Mouse (Mus musculus): Measurements from ENCODE around the gene Sipa1l3.

The Sipa1l3 gene

DNA sequence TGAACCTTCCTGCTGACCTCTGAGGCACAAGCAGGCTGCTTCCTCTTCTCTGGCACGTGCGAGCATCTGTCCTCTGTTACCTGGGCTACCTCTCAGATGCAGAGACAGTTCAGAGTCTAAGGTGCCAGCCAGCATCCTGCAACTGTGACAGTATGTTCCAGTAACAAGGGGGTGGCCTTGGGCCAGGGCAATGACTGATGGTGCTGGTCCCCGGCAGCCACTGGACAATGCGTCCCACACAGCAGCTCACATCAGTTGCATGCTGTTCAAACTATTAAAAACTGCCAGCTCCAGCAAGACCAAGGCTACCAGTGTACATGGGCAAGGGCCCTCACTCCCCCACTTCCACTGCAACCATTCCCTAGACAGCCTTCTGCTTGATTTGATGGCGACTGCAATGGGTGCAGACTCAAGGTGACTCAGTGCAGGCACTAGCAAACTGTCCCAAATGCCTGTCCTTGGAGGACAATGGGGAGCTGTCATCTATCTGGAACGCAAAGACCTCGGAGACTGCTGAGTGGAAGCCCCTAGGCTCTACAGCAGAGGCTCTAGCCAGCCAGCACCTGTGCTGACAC, 136.9 kb downstream of the Sipa1l3 start:
- DNase-seq (ENCODE audit: low spot score), result no peak

DNA sequence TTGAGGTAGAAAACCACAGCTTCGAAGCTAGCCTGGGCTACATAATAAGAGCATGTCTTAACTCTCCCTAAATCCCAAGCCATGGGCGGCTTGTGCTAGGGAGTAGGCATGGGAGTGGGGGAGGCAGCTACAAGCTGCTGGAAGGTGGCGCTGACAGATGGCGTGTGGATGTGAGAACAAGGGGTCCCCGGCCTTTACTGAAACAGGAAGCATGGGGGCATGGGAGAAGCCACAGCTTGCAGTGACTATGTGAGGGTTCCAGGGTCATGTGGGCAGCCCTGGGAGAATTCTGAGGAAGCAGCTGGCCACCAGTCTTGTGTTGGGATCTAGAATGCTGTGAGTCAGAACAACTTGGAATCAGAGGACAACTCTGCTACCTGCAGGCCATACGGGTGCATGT, 144.4 kb downstream of the Sipa1l3 start:
- no peak for DNase-seq (ENCODE audit: low spot score)

DNA sequence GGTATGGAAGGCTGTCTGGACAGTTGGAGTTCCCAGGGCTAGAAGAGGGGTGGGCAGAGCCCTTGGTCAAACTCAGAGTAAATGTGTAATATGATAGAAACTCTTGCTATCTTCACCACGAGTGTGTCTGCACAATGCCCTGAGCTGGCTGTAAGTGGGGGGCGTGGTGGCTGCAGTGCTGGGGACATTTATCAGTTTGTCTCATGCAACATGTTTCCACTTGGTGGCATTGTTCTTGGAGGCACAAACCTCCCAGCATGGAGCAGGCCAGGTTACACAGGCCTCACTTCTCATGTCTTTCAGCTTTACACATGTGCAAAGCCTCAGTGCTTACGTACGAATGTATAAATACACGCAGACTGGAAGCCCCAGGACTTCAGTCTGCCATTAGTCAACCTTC, 146.3 kb downstream of the Sipa1l3 start:
- no peak for DNase-seq (ENCODE audit: low spot score)

DNA sequence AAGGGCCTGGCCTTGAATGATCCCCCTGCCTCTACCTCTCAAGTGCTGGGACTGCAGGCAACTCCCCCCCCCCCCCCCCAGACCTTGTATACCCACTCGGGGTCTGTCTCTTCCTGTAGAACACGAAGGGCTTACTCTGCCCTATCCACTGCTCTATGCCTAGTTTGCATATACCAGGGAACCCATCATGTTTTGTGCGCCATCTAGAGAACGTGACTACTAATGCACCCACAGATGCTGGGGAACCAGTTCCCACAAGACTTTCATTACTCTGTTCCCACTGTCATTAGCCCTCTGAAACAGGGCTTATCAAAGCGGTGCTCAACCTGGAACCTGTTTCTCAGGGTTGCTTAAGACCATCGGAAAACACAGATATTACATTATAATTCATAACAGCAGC, 148.4 kb downstream of the Sipa1l3 start:
- peak; percentile 32 for DNase-seq (ENCODE audit: low spot score)

DNA sequence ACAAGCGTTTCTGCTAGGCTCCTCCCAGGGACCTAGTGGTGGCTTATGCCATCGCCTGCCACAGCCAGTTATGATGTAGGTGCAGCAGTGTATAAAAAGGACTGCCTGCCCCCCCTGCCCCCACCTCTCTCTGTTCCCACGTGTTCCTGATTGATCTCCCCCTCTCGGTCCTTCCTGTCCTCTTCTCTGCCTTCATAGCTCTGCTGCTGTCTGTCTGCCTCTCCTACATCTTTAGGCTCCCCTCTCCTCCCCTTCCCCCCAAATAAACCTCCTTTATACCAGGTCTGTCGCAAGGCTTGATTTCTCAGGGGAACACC, 150.5 kb downstream of the Sipa1l3 start:
- DNase-seq (ENCODE audit: low spot score), result no peak

DNA sequence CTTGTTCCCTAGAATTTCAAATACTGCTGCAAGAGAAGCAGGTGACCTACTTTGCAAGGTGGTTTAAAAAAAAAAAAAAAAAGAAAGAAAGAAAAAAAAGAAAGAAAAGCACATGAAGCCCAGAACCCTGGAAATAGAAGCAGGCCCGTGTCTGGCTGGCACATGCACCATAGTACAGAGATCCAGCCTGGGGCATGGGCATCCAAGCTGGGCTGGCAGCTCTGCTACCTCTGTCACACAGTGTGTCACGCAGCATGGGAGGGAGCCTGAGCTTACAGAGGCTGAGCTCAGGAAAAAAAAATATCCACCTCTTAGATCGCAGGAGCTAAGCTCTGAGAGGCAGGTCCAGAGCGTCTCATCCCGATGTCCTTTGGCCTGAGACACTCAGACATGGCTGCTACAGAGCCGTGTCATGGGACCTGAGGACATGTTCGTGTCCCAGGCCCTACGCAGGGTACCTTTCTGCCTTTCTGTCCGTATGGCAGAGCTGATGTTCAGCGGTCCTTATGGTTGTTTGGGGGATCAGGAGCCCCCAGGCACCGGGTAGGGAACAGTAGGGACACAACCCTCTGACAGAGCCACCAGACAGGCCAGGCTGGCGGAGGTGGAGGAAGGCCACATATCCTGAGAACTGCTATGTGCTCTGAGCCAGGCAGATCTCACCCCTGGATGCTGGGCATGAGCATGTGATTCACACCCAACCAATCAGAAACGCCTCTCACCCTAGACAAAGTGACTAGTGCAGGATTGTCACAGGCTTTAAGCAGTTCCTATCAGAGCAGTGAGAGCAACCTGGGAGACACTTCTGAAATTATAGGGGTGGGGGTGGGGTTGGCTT, 151.1 kb downstream of the Sipa1l3 start:
- peak; percentile 42 for DNase-seq (ENCODE audit: low spot score)

DNA sequence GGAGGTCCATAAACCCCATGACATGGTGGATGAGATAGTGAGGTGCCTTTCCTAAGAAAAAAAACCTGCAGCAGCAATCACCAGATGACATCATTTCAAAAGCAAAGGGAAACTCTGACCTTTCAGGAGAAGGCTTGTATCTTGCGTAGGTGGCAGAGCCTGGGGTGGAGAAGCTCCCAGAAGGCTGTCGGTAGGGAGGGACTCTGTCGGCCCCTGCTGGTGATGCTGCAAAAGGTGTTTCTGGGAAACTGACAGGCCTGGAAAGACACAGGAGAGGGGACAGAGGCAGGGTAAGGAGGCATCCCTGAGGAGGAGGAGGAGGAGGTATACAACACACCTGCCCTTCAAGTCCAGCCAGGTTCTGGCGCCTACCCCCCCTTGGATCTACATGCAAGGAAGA, 154.4 kb downstream of the Sipa1l3 start:
- DNase-seq (ENCODE audit: low spot score), result peak; percentile 67

DNA sequence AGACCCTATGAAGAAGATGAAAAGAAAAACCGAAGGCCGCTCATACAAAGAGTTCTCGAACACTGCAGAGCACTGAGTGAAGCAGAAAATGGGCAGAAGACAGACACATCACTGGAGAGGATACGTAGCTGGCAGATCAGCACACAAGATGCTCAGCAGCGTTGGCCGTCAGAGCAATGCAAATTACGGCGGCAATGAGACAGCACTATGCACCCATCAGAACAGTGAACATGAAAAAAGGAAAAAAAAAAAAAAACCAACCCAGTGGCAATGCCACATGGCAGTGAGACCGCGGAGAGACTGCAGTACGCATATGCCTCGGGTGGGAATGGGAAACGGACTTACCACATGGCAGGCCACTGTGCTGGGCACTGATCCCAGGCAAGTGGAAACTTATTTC, 156.9 kb downstream of the Sipa1l3 start:
- no peak for DNase-seq (ENCODE audit: low spot score)

DNA sequence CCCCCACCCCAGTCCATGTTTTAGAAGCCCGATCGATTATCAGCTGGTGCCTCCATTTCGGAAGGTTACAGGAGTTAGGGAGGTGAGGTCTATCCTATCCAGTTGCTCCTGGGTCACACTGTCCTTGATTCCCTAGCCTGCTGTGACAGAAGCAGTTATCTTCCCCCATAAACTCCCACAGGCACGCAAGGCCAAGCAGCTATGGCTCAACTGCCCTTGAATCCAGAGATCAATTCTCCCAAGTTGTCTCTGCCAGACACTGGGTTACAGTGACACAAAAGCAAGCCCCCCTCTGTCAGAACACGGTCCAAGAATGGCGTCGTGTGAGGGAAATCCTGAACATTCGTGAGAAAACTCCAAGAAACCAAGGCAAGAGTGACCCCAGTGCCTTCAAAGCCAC, 163.0 kb downstream of the Sipa1l3 start:
- DNase-seq (ENCODE audit: low spot score), result no peak

DNA sequence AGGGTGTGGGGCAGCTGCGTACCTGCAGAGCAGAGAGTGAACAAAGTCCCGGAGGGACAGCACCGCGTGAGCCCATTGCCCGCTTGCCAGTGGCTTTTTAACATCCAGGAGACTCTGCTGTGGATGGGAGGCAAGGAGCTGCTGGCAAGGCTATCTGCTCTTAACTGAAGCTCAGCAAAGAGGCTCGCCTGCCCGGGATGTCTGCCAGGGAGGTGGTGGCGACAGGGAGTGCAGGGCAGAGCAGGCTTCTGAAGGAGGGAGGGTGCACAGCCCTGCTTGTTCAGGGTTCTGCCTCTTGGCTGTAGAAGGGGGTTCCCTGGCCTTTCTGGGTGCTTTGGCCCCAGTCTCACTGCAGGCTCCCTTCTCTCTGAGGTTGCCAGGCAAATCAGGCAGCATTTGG, 164.3 kb downstream of the Sipa1l3 start:
- DNase-seq (ENCODE audit: low spot score), result no peak

DNA sequence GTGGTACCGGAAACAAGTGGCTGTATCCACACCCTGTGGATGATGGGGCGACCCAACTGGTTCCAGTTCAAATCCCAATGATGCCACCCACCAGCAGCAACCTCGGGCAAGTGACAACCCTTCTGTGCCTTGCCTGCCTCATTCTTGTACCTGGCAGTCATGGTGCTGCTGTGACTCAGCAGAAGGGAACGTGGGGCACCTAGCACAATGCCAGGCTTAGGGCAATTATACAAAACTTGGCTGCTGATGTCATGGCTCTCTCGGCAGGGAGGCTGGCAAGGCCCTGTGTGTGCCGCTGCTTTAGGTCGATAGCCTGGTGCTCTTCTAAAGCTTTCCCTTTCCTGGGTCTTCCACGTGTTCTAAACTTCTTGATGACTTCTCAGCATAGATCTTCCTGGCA, 166.2 kb downstream of the Sipa1l3 start:
- no peak for DNase-seq (ENCODE audit: low spot score)

DNA sequence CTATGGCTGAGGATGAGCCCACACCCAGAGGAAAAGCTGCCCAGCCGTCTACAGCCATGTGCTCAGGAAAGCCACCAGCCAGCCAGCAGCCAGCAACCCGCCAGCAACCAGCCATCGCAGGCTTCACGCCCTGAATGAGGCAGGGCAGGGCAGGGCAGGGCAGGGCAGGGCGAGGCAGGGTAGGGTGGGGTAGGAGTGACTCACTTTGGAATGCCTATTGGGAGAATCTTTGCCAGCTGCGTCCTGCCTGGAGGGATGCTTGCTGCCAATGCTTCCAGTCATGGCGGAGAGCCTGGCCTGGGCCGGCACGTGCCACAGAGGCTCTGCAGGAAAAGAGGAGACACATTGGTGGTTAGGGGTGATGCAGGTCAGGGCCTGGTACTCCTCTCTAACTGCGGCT, 168.0 kb downstream of the Sipa1l3 start:
- no peak for DNase-seq (ENCODE audit: low spot score)

DNA sequence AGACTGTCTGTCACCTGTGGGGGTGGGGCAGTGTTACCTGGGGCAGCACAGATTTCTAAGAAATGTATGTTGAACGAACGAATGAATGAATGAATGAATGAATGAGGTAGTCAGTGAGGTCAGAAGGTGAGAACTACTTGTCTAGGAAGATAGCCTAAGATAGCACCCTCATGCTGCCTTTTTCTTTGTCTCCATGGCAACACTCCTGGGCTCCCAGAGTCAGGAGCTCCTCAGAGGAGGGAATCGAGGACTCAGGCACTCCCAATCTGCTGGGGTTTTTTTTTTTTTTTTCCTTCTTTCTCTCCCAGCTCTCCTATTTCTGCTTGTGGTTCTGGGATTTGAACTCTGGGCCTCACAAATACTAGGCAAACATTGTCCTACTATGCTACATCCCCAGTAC, 172.2 kb downstream of the Sipa1l3 start:
- DNase-seq (ENCODE audit: low spot score), result no peak

DNA sequence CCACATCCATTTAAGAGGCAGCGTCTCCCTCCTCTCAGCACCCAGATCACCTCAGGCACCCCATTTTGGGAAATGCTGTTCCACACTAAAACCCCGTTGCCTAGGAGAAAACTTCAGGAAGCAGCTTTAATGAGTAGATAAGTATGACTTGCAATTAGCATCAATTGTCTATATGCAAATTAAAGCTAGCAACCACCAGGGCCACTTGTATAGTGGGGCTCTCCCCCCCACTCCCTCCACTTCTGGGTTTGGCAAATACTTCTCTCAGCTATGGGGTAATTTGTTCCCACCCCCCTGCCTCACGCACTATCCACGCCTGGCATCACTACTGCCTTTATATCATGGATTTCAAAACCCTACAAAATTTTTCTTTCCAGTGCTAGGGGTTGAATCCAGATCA, 172.9 kb downstream of the Sipa1l3 start:
- no peak for DNase-seq (ENCODE audit: low spot score)

DNA sequence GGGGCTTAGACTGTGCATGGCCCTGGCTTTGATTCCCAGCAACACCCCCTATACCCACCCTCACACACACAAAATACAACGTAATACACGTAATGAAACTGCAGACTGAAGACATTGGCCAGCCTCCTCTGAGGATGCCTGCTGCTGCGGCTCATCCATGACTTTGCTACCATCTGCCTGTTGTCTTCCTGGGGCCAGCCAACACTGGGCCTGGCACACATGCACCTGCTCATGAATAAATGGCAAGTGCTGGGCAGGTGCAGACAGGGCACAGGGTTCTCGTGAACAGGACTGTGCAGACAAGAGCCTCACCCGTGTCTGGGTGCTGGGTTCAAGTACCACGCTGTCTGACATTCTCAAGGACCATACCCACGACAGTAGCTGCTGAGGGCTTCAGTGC, 174.7 kb downstream of the Sipa1l3 start:
- no peak for DNase-seq (ENCODE audit: low spot score)

DNA sequence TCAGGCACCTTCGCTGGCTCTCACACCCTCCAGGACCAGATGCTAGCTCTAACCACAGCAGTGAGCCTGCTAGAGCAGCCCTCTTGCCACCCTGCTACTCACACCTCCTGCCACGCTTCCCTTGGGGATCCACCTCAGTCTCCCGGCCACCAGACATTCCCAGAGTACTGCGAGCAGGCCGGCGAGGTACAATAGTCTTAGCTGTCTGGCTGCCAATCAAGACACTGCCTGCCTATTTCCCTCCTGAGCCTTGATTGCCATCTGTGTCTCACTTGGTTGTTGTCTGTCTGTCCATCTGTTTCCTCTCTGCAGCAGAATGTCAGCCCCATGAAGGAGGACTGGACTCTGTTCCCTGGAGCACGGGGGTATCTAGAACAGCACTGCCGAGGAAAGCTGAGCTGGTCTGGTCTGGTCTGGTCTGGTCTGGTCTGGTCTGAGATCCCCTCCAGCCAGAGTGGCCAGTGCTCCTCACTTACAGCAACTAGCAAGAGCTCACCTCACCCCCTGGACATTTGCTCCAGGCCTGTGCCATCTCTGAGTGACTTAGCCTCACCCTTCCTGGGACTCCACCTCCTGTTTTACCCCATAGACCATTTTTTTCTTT, 175.8 kb downstream of the Sipa1l3 start:
- no peak for DNase-seq (ENCODE audit: low spot score)

DNA sequence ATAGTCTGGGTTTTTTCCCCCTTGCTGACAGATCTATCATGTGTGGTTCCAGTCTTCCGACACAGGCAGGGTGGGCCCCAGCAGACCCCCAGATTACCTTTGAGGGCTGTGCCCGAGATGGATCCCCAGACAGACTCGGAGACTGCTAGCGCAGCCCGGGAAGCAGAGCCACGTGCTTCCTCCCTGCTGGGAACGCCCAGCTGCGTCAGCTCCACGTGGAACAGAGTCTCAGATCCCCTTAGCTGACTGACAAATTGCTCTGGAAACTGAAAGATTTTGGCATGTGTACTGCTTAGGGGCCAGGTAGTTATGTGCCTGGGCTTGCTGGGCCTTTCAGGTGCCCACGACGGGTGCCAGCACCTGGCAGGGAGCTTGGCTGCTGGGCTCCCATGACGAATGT, 176.7 kb downstream of the Sipa1l3 start:
- DNase-seq (ENCODE audit: low spot score), result no peak

DNA sequence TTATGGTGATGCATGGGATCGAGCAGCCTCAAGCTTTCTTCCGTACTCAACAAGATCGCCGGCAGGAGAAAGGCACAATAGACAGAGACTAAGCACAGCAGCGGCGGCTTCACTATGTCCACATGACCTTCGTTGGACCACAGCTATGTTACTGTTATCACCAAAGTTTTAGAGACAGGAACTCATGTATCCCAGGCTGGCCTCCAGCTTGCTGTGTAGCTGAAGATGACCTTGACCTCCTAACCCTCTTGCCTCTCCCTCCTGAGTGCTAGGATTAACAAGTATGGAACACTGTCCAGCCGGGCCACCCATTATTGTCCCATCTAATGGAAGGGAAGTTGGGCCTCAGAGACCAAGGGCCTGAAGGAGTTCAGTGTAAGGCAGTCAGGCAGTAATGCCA, 177.6 kb downstream of the Sipa1l3 start:
- no peak for DNase-seq (ENCODE audit: low spot score)

DNA sequence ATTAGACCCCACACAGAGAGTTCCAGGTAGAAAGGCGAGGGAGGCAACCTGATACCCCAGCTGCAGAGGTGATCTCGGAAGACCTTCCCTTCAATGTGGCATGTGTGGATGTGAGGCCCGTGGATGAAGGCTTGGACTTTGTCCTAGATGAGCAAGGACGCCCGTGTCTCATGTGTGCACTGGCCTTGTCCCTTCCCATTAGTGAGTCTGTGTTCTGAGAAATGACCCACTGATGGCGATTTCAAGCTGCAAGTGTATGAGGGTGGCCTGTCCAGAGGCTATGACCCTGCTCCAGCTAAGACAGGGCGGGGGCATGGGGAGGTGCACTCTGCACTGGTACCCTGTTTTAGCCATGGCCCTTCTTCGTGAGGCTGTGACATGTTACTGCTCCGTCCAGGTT, 178.2 kb downstream of the Sipa1l3 start:
- no peak for DNase-seq (ENCODE audit: low spot score)

DNA sequence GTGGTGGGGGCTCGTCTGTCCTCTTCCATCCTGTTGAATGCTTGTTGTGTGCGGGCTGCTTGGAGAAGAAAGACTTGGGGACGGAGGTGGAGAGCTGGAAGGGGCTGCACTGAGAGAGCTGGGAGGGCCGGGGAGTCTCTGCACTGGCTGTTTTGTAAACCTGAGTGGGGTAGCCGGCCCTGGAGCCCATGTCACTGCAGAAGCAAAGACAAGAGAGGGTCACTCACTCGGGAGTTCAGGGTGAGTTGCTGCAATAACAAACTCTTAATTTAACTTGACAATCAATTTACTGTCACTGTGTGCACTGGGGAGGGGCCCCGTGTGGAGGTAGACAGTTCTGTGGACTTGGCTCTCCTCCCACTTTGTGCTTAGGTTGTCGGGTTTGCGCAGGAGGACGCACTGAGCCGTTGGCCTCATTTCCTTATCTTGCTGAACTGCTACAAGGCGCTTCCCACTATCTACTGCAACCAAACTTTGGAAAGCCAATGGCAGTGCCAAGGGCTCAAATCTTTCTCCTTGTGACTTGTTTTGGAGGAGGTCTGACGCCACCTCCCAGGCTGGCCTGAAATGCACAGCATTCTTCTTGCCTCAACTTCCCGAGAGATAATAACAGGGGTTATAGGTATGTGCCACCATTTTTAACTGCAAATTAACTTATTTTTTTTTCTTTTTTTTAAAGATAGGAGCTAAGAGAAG, 179.3 kb downstream of the Sipa1l3 start:
- DNase-seq (ENCODE audit: low spot score), result no peak

DNA sequence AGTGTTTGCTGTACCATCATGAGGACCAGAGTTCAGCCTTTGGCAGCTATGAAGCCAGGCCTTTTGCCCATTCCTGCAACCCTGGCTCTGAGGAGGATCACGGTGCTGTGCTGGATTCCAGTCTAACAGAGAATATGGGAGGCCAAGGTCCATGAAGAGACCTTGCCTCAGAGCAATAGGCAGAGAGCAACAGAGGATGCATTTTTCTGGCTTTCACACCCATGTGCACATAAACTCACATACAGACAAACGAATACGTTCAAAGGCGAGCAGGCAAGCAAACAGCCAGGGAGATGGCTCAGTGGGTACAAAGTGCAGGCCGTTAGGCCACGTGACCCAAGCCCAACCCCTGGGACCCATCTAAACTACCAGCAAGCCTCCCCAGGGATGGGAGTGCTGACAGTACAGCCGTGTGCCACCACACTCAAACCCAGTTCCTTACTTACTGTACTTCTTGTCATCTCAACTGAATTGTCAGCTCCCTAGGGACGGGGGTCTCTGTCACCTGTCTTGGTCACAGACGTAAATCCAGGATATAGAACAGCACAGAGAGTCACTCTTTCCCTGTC, 180.0 kb downstream of the Sipa1l3 start:
- DNase-seq (ENCODE audit: low spot score), result no peak

DNA sequence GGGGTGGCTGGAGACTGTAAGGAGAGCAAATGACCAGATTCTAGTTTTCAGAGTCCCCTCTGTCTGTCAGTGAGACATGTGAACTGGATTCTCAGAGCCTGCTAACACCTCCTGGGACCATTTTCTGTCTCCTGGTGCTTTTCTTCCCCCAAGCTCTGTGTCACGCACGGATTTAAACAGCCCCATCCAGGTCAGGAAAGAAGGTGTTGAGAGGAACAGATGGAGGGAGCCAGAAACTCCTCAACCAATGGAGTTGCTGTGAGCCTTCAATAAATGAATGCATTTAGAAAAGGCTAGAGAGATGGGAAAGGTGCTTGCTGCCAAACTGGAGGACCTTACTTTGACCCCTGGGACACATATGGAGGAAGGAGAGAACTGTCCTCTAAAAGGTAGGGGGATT, 180.7 kb downstream of the Sipa1l3 start:
- DNase-seq (ENCODE audit: low spot score), result no peak

DNA sequence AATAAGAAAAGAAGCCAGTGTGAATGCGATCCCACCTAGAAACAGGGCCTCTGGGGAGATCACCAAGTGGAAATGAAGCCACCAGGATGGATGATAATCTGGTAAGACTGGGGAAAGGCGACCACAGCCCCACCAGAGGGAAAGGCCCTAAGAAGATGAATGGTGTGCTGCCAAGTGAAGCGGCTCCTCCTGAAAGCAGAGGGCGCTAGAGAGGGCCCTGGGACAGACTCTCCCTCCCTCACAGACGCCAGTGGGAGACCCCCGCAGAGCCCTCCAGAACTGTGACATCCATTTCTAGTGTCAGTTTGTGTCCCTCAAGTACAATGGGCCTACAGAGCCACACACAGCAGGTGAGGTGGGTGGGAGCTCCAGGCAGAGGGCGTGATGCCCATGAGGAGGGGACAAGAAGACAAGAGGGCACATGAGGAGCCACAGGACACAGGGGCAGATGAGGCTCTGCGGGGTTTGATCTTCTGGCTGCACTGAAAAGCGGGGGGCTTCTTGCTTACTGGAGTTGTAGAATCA, 181.6 kb downstream of the Sipa1l3 start:
- no peak for DNase-seq (ENCODE audit: low spot score)

Data from retina, embryonic 14.5 days (tissue).